Mouse (Mus musculus): ENCODE data around the gene Usp34. TPM values are rescaled to one million over a fixed set of nuclear protein-coding genes. Genes with fewer than 3 reads are reported as not detected.
"Not testable (repeated sequence)": the region's sequence is repeated elsewhere in the genome, so short reads cannot be mapped to it uniquely, and the experiment has no call there.

Gene Usp34
- total RNA-seq, 2 experiments from 2014 or later, result 41.7 to 43.9 TPM

GRCm38 (mm10) chr11:23332136-23332535 is 25.4 kb downstream of the Usp34 start:
- intact Hi-C loops (cut with DNase I), result no loop called here
- no peak for DNase-seq

GRCm38 (mm10) chr11:23335160-23335559 is 28.5 kb downstream of the Usp34 start:
- intact Hi-C loops (cut with DNase I), result no loop called here
- DNase-seq, result no peak

- DNase-seq; intact Hi-C loops (cut with DNase I): not testable (repeated sequence)
These were observed 50.5 kb downstream of the Usp34 start for GRCm38 (mm10) chr11:23357226-23357625.

- intact Hi-C loops (cut with DNase I); DNase-seq: not testable (repeated sequence)
These were observed 53.1 kb downstream of the Usp34 start for GRCm38 (mm10) chr11:23359687-23360235.

GRCm38 (mm10) chr11:23362305-23362704 is 55.6 kb downstream of the Usp34 start:
- DNase-seq, result no peak
- intact Hi-C loops (cut with DNase I), result no loop called here

- no peak for DNase-seq
- intact Hi-C loops (cut with DNase I), result no loop called here
These were observed 57.7 kb downstream of the Usp34 start for GRCm38 (mm10) chr11:23364348-23364747.

- intact Hi-C loops (cut with DNase I), result no loop called here
- no peak for DNase-seq
These were observed 65.3 kb downstream of the Usp34 start for GRCm38 (mm10) chr11:23372032-23372431.

- DNase-seq, result no peak
- intact Hi-C loops (cut with DNase I), result no loop called here
These were observed 65.8 kb downstream of the Usp34 start for GRCm38 (mm10) chr11:23372490-23372889.

- intact Hi-C loops (cut with DNase I), result no loop called here
- DNase-seq, result no peak
These were observed 73.4 kb downstream of the Usp34 start for GRCm38 (mm10) chr11:23380055-23380454.

GRCm38 (mm10) chr11:23380595-23380994 is 73.9 kb downstream of the Usp34 start:
- intact Hi-C loops (cut with DNase I), result no loop called here
- DNase-seq, result no peak

- intact Hi-C loops (cut with DNase I), result no loop called here
- DNase-seq, result no peak
These were observed 76.1 kb downstream of the Usp34 start for GRCm38 (mm10) chr11:23382787-23383186.

- no peak for DNase-seq
- intact Hi-C loops (cut with DNase I), result no loop called here
These were observed 83.0 kb downstream of the Usp34 start for GRCm38 (mm10) chr11:23389649-23390048.

- intact Hi-C loops (cut with DNase I), result no loop called here
- no peak for DNase-seq
These were observed 85.9 kb downstream of the Usp34 start for GRCm38 (mm10) chr11:23392567-23392966.

- DNase-seq, result no peak
- intact Hi-C loops (cut with DNase I), result no loop called here
These were observed 89.9 kb downstream of the Usp34 start for GRCm38 (mm10) chr11:23396608-23397007.

- intact Hi-C loops (cut with DNase I), result no loop called here
- DNase-seq, result no peak
These were observed 94.5 kb downstream of the Usp34 start for GRCm38 (mm10) chr11:23400978-23401776.

- intact Hi-C loops (cut with DNase I), result no loop called here
- peak in 1 of 2 experiments; percentile 4 for DNase-seq
These were observed 121.6 kb downstream of the Usp34 start for GRCm38 (mm10) chr11:23428301-23428700.

- intact Hi-C loops (cut with DNase I), result no loop called here
- no peak for DNase-seq
These were observed 123.3 kb downstream of the Usp34 start for GRCm38 (mm10) chr11:23430013-23430412.

- no peak for DNase-seq
- intact Hi-C loops (cut with DNase I), result no loop called here
These were observed 129.4 kb downstream of the Usp34 start for GRCm38 (mm10) chr11:23436076-23436475.

- DNase-seq; intact Hi-C loops (cut with DNase I): not testable (repeated sequence)
These were observed 159.2 kb downstream of the Usp34 start for GRCm38 (mm10) chr11:23465862-23466261.

- no peak for DNase-seq
- intact Hi-C loops (cut with DNase I), result loop anchor here (10.0 kb wide), 1 partner anchor 505 kb away; the partner anchor contains the start of genes Commd1 and Gm28048
These were observed 183.3 kb downstream of the Usp34 start for GRCm38 (mm10) chr11:23489955-23490354.

- intact Hi-C loops (cut with DNase I), result loop anchor here (10.0 kb wide), 1 partner anchor 507 kb away; the partner anchor contains the start of genes Commd1 and Gm28048
- DNase-seq, result no peak
These were observed 185.5 kb downstream of the Usp34 start for GRCm38 (mm10) chr11:23492048-23492790.
